Mouse (Mus musculus): ENCODE data around the gene BC030867.

GRCm38 (mm10) chr11:102248630-102249230, at the start of gene BC030867:
- TF ChIP-seq CTCF (IDR thresholded peaks at IDR 0.05; ENCODE audit: extremely low read depth, insufficient read depth, low read length) (peak; percentile 60), POLR2A (IDR thresholded peaks at IDR 0.05; ENCODE audit: extremely low read depth, insufficient read depth, low read length) (no peak)
